Mouse (Mus musculus): ENCODE measurements around the gene A630095N17Rik.

- no peak for TF ChIP-seq POLR2A (IDR thresholded peaks at IDR 0.05; ENCODE audit: borderline replicate concordance, low read depth, low read length)
- no peak for TF ChIP-seq CTCF (IDR thresholded peaks at IDR 0.05; ENCODE audit: low read depth, low read length)
Observed at GRCm38 (mm10) chr1:75261278-75261677, 29.4 kb upstream of the A630095N17Rik start.

All from bone marrow macrophage, adult 2 months (primary cell).